Mouse (Mus musculus) adrenal gland, postnatal 10 days (tissue): ENCODE results near the gene Taok2. TPM values are rescaled to one million over a fixed set of nuclear protein-coding genes. Genes with fewer than 3 reads are reported as not detected.

Experiments
- DNase-seq: peaks from one replicate; pipeline ENCODE4 v3.0.0; 2021; ENCODE audit warnings: mixed read lengths
- total RNA-seq, 2 experiments: library from RNA; stranded (reverse); gene quantifications; 2 replicates each; pipeline ENCODE4 v1.2.3; 2021

Gene Taok2
- total RNA-seq, 2 experiments from 2014 or later: 69.7 to 85.8 TPM

DNA sequence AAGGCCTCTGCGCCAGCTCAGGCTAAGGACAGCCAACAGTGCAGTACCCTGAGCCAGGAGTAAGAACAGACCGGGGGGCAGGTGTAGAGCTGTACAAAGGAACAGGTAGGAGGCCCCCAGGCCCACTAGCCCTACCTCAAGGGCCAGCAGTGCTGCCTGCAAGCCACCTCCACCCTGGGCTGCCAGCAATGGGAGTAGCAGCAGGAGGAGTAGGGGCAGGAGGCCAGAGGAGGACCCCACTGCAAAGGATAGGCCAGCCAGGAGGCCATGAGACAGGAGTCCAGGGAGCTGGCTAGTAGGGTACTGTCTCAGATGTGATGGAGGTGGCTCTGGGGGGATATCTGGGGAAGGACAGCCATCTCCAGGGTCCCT lies 14.0 kb downstream of the Taok2 start:
- no peak for DNase-seq

DNA sequence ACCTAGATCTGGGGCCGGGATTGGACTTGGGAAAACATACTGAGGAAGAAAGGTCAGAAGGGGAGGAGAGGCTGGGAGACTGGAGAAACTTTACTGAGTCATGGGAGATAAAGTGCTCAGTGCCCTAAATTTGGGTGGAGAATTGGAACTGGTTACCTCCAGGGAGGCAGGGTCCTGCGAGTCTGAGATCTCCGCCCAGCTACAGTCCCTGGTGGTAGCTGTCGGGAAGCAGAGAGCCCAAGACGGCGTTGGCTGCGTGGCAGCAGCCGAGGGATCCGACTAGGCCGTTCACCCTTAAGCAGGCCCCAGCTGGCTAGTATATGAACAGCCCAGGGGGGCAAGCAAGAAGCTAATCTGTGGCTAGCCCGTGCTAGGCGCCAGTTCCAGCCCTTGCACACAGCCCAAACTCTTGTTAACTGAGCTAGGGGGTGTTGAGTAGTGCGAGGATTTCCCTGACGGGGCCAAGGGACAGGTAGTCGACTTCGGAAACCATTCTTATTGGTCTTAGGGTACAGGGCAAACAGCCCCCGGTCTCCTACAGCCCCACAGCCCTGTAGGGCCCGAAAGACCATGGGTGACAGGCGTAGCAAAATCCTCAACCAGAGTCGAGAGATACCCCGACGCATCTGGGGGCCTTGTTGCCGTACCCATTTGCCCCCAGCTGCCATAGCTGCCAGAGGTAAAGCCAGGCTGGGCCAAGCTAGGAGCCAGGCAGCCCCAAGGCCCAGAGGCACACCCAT lies 14.6 kb downstream of the Taok2 start:
- no peak for DNase-seq

DNA sequence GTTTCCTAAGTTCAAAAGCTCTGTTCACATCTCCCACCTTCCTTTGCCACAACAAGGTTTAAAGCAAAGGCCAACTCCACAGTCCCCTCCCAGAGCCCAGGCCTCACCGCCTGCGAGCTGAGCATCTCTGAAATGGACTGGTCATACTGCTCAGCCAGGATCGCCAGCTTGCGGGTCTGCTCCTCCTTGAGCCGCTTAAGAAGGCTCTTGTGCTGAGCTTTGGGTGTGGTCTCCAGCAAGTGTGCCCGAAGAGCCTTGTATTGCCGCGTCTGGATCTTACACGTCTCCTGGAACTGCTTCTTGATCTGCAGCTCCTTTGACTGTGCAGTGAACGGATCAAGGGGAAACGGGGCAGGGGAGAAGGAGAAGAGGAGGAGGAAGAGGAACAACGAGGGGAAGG lies 16.5 kb downstream of the Taok2 start:
- DNase-seq: no peak

DNA sequence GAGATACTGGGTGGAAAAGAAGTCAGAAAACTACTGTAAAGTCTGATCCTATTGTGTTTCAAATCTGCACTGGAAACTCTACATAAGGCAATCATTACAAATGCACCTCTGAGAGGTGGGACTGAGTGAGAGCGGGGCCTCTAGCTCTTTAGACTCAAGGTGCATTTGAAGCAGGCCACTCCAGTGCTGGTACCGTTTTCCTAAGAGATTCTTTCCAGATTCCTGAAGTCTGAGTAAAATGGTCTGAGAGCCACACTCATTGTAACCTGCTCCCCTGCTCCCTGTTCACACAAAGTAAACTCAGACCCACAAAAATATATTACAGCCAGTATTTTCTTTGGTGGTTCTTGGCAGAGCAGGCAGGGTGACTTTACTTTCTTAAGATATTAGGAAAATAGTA lies 17.0 kb downstream of the Taok2 start:
- DNase-seq: no peak

DNA sequence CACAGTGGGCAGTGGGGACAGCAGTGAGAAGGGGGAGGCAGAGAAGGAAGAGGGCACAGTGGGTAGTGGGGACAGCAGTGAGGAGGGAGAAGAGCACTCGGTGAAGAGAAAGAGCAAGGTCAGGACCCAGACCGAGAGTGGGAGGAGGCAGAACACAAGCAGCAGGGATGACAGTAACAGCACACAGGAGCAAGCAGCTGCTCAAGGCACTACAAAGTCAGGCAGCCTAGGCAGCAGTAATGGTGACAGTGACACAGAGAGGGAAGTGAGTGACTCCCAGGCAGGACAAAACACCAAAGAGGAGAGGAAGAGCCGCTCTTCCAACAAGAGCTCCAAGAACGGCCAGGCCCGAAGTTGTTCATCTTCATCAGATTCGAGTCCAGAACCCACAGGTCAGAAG lies 20.7 kb downstream of the Taok2 start:
- DNase-seq: no peak

DNA sequence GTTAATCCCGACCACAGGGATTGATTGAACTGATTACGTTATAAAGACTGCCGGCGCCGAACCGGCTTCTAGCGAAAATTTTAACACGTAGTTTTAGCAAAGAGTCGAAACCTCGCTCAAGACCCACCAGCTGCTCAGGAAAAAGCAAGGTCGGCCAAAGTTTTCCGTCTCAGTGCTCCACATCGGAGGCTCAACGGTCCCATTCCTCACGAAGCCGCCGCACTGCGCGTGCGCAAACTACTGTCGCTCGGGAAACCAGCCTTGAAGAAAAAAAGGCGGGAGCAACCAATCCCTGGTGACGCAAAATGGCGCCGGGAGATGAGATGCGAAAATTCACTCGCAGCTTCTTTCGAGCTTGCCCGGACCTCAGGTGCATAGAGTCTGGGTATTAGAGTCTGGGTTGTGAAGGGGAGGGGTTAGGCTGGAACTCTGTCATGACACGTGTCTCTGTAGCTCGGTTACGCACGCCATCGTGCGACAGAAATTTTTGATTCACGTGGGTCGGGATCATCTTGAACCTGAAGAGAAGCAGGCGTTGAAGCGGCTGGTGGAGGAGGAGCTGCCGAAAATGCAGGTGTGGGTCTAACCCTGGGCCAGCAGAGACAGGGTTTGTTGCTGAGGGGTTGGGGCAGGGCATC lies 22.2 kb downstream of the Taok2 start, which contains the start of gene Ino80e:
Gene Ino80e (minus strand): TSS at position 231 of the 638 bp plus-strand sequence.
- DNase-seq: peak; percentile 94

DNA sequence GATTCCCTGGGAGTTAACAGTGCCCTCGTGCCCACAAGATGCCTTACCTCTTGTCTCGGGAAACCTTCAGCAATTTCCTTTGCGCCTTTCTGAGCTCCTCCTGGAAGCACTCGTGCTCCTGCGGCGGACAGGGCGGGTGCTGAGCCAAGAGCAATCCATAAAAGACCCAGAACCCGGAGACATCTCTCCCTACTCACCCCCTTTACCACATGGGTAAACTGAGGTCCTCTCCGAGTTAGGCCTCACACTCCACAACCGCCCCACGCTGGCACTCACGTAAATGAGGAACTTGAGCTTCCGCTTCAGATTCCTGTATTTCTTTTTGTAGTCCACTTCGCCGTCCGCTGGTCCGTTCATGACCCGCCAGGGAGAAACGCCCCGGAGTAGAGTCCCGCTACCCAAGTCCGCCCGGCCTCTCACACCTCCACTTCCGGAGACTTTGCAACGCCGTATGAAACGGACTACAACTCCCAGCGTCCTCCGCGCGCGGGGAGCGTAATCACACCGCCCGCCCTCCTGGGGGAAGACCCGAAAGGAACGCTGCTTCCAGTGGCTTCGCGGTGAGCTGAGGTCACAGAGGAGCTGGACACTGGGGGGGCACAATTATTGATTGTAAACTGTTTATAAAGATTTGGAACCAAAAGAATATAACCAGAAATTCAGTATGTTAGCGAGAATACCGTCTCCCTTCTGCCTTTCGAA lies 22.9 kb downstream of the Taok2 start, which contains the start of gene Hirip3:
Gene Hirip3 (plus strand): TSS at position 544 of the 702 bp plus-strand sequence.
- peak; percentile 97 for DNase-seq

DNA sequence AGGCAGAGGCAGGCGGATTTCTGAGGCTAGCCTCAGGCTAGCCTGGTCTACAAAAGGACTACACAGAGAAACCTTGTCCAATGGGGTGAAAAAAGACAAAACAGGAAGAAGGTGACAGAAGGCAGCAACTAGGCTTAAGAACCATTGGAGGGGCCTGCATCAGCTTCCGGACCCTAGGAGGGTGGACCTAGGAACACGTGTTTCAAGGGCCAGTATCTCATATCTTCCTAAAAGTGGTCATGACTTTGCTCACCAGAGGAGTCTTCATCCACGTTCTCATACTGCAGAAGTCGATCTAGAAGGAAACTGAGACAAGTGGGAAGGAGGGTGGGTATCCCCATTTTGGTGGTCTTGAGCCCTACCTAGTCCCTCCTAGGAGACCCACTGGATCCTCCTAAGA lies 23.5 kb downstream of the Taok2 start:
- DNase-seq: no peak

DNA sequence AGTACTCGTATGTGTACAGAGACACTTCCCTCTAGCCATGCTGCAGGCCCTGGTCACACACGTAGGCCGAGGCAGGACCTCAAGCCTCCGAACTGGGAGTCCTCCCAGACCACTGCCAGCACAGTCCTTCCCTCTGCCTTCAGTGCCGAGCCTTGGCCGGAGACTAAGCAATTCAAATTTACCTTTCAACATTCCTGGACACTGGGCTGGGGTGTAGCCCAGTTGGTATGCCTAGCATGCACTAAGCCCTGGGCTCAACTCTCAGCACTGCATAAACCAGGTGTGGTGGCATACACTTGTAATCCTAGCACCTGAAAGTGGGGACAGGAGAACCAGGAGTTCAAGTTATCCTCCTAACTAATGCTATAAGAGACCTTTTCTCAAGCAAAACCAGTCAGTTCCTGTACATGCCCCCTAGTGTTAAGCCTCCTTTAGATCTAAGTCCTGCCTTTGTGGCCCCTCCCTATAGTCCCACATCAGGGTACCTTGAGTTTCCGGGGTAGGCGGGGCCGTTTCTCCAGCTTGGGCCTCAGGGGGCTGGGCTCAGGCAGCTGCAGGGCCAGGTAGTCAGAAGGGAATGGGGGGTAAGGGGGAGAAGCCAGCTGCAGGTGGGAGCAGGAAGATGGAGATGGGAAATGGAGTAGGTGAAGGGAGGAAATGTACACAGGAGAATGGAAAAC lies 27.6 kb downstream of the Taok2 start:
- DNase-seq: no peak

DNA sequence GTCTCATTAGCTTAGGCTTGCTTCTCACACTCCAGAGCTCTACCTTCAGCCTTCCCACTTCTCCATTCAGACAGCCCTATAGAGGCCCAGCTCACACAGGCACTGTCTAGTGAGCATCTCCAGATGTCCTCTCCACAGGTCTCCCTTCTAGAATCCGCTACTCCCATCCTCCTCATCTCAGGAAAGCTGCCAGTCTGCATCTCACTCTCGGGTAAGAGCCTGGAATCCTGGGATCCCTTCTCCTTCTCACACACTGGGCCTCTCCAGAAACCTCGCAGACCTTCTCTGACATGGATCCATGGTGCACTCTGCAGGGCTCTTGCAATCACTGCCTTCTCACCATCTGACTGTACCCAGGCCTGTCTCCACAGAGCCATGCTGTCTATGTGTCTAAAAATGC lies 28.9 kb downstream of the Taok2 start:
- DNase-seq: no peak

DNA sequence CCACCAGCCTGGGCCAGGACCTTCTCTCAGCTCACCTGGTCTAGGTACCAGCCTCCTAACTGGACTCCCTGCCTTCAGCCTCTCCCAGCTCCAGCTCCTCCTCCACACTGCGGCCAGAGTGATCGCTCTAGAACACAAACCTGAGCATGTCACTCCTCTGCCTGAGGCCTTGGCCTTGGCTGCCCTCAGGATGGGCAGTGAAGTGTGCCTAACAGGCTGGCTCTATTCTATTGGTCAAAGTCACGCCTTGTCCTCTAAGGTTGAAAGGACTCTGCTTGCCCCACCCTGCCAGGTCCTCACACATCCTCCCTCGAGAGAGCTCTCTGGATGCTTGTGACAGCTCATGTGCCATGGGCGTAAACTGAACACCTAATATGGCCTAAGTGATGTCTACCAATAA lies 31.0 kb downstream of the Taok2 start:
- DNase-seq: no peak

DNA sequence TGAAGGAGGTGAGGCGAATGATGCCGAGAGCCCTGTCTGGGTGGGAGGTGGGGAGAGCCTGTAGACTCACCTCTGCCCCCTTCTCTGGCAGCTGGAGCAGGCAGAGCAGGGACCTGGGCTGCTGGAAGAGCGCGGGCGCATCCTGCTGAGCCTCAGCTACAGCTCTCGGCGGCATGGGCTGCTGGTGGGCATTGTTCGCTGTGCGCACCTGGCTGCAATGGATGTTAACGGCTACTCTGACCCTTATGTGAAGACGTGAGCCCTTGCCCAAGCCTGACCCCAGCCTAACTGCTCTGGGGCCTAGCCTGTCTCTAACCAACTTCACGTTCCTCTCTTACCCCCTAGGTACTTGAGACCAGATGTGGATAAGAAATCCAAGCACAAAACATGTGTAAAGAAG lies 33.3 kb downstream of the Taok2 start:
- DNase-seq: no peak

DNA sequence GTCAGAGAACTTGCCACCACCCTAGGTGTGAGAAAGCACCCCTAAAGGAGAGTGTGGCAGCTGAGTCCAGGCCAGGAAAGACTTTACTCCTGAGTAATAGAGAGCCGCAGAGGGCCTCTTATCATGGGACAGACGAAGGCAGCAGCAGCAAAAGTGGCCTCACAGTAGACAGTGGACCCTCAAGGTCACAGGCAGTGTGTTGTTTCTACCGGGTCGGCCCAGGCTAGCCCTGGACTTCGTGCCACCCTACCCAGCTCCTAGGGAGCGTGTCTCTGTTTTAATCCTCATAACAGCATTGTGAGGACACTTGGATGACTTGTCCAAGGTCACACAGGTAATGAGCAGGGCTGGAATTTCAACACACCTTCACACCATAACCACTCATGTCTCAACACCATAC lies 34.3 kb downstream of the Taok2 start:
- DNase-seq: no peak

DNA sequence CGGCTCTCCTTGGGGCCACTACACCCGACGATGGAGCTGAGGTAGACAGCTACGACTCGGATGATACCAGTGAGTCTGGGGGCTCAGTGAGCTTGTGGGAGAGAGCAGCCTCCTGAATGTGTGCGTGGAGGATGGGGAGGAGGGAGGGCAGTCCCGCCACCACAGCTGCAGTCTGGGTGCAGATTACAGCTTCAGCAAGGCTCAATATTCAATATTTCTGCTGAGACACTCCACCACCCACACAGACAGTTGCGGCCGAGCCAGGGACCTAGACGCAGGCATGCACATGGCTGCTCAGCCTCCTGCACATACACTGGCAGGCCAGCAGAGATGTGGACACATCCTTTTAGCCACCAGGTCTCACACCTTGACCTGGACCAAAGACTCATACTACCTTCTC lies 35.7 kb downstream of the Taok2 start:
- DNase-seq: no peak

DNA sequence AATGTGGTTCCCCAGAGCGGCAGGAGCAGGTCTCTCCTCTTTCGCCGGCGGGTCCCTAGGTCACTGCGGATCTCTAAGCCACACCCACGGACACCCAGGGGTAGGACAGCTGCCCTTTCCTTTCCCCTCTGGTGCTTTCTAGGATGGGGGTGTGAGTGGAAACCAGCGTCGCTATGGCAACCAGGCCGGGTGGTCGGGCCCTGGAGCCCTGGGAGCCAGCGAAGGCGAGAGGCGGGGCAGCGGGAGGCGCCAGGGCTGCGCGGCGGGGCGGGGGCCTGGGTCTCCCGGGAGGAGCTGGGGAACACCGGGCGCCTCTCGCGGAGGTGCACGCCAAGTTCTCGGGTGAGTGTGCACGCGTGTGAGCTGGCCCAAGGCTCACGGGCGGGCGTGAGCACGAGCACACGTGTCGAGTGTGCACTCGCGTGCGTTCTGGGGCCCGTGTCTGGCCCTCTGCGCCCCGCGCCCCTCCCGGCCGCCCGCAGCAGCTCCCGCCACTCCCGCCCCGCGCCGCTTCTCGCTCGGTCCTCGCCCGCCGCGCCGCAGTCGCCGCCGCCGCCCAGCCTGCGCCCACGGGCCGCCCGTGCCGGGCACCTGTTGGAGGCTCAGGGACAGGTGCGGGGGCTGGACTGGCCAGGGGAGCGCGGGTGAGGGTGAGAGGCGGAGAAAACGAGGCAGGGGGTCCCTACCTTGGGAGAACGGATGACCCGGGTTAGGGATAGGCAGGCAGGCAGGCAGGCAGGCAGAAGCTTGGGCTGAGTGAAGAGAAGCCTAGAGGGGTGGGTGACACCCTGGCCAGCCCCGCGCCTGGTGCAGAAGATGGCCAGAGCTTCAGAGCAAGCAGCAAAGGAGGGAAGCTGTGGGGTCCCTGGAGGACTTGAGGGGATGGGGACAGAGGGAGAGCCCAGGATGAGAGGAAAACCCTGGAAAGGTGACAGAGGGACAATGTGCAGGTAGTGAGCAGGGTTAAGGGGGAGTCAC lies 36.8 kb downstream of the Taok2 start:
- DNase-seq: peak; percentile 43

DNA sequence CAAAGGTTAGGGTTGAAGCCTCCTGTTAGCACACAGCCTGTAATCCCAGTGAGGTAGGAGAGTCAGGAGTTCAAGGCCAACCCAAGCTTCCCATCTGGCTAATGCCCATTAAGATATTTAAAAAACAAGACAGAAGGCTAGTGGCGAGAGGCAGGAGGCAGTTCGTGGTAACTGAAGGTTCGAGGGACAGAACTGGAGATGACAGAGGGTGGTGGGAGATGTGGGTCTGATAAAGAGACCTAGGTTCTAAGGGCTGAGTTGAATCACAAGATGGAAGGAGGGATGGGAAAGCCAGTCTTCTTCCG lies 37.4 kb downstream of the Taok2 start, which contains the start of gene Doc2a:
Gene Doc2a (plus strand): TSS at position 301 of the 305 bp plus-strand sequence.
- no peak for DNase-seq

DNA sequence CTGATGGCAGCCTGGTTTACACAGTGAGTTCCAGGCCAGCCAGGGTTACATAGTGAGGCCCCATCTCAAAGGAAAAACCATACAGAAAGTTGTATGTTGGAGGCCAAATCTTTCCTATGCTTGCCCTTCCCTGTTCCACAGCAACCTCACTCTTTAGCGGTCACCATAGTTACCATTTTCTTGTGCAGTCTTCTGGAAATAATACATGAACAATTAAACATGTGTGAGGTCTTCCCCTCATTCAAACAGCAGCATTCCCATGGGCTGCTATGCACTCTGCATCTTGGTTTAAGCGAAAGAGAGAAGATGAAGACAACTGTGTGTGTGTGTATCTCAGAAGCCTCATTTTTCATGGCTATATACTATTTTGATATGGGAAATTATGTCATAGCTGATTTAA lies 39.0 kb downstream of the Taok2 start:
- DNase-seq: no peak

DNA sequence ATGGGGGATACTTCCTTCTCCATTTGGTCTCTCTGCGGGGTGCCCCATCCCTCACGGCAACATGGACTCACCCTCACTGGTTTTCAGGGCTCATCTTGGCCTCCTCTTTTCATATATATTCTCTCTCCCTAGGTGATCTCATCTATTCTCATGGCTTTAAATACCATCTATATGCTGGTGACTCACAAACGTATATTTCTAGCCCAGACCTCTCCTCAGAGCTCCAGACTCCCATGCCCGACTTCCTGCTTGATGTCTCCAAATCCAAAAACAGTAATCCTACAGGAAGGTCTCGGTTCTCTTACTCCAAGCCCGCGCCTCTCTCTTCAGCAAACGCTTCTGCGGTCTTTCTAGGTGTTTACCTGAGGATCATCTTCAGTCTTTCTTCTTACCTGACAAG lies 41.2 kb downstream of the Taok2 start:
- no peak for DNase-seq

DNA sequence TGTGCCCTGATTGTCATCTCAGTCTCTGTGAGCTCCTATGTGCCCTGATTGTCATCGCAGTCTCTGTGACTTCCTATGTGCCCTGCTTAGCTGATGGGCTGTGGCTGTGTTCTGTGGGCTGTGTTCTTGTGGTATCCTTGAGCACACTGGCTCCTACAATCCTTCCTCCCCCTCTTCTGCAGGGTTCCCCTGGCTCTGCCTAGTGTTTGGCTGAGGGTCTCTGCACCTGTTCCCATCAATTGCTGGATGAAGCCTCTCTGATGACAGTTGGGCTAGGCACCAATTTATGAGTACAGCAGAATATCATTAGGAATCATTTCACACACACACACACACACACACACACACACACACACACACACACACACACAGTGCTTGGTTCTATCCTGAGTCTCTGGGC lies 51.2 kb downstream of the Taok2 start:
- no peak for DNase-seq

DNA sequence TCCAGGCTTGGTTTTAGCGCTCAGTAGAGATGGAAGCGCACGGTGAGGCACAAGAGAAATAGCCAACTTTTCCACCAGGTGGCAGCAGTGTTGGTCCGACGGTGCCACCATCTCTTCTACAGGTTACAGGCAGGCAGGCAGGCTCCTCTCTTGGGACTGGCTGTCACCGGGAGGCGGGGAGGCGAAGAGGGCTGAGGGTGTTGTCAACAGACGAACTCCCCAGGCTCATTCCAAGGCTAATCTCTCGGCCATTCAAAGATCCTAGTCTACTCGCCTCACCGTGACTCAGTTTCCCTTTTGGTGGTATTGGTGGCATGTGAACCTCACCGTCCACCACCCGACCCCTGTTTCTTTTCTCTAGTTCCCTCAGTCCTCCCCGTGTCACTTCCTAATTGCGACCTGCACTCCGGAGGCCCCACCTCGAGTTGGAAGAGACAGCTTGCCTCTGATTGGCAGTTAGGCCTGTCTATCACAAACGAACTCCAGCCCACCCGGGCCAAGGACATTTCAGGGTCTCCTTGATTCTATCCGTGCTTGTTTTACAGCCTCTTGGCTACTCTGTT lies 52.4 kb downstream of the Taok2 start:
- DNase-seq: peak; percentile 89

DNA sequence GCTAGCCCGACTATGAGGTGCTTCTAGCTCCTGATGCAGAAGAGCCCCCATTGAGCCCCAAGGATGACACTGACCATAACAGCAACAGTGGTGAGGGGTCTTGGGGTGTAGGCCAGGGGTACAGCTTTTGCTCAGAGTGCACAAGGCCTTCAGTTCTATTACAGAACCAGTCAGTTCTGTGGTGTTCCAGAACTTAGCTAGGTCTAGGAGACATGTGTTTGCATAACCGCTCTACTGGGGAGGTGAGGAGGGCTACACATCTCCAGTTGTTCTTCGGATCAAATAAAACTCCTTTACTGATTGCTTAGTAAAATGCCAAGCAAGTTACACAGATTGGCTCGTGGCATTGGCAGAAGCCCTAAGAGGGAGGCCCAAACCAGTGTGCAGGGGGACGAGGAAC lies 53.0 kb downstream of the Taok2 start, which contains the start of gene 4930451I11Rik:
Gene 4930451I11Rik (minus strand): TSS at position 101 of the 400 bp plus-strand sequence.
- no peak for DNase-seq
